Mouse (Mus musculus) heart, embryonic 16.5 days (tissue): ENCODE measurements around the gene Prss43. TPM values are rescaled to one million over a fixed set of nuclear protein-coding genes. Genes with fewer than 3 reads are reported as not detected.

ENCODE experiments used
- ATAC-seq: fragments of 200-750 bp; cut with Nextera tagmentation; replicated peaks from 2 replicates; pipeline ENCODE4 v1.8.0; 2017; ENCODE audit warnings: moderate number of reproducible peaks; ENCODE audit not compliant: insufficient read depth, low FRiP score; ENCODE audit errors: extremely low read depth
- H3K27ac ChIP-seq: fragments of 300-500 bp; sonication (generic); 2 replicates; pipeline ENCODE4 v1.5.1; 2014; ENCODE audit warnings: mild to moderate bottlenecking, low read length, control low read depth, moderate library complexity
- H3K27me3 ChIP-seq: fragments of 300-500 bp; sonication (generic); 2 replicates; pipeline ENCODE4 v1.6.1; 2014; ENCODE audit warnings: low read length, mixed read lengths; ENCODE audit not compliant: control insufficient read depth, insufficient read depth
- H3K36me3 ChIP-seq: fragments of 300-500 bp; sonication (generic); 2 replicates; pipeline ENCODE4 v1.6.1; 2014; ENCODE audit not compliant: control insufficient read depth, insufficient read depth
- H3K4me1 ChIP-seq: fragments of 300-500 bp; sonication (generic); 2 replicates; pipeline ENCODE4 v1.6.1; 2014; ENCODE audit warnings: low read length, mixed read lengths; ENCODE audit not compliant: control insufficient read depth, insufficient read depth
- H3K4me2 ChIP-seq: fragments of 300-500 bp; sonication (generic); 2 replicates; pipeline ENCODE4 v1.6.1; 2014; ENCODE audit warnings: low read depth, mild to moderate bottlenecking, control low read depth, low read length
- H3K4me3 ChIP-seq: fragments of 300-500 bp; sonication (generic); 2 replicates; pipeline ENCODE4 v1.5.1; 2014; ENCODE audit warnings: mild to moderate bottlenecking, control low read depth, low read length
- H3K9ac ChIP-seq: fragments of 300-500 bp; sonication (generic); 2 replicates; pipeline ENCODE4 v1.6.1; 2014; ENCODE audit warnings: low read length, control low read depth
- H3K9me3 ChIP-seq: fragments of 300-500 bp; sonication (generic); replicated peaks from 2 replicates; pipeline ENCODE4 v1.6.1; 2016; ENCODE audit warnings: low read length; ENCODE audit not compliant: control insufficient read depth
- WGBS: fragments of 180-500 bp; shearing (Covaris S2); extraction: QIAGEN DNeasy Blood & Tissue Kit; methylation state at CpG from one replicate; pipeline ENCODE4 v1.1.7; 2014; 5-methylcytosine and 5-hydroxymethylcytosine counted together
- polyA plus RNA-seq: library from polyadenylated mRNA; unstranded; fragments of >200 nt; fragmentation: Nextera tagmentation; extraction: Ambion mirVana; gene quantifications from 2 replicates; pipeline ENCODE4 v1.2.1, GENCODE M21; 2015

The Prss43 gene
- polyA plus RNA-seq, 1 experiment from 2014 or later: not detected

- Histone ChIP-seq H3K4me3 (no peak overlapping the region), H3K4me1 (0 out of 2 replicates have a peak, but pooled peaks cover 3% of the 10 kb centered on the region), H3K27me3 (peaks cover 11% of the 10 kb centered on the region), H3K9ac (no peak overlapping the region), H3K27ac (no peak overlapping the region), H3K9me3 (no peaks in the 10 kb centered on the region), H3K4me2 (no peak overlapping the region), H3K36me3 (no peaks in the 10 kb centered on the region)
- no peak for ATAC-seq
- 59% methylated on average over 7 of the region's 7 CpGs for WGBS
Observed at GRCm38 (mm10) chr9:110855903-110856302, 29.4 kb downstream of the Prss43 start.

- peaks cover 11% of the 10 kb centered on the region for H3K27me3 ChIP-seq
- H3K36me3 ChIP-seq: no peaks in the 10 kb centered on the region
- H3K27ac ChIP-seq: no peak overlapping the region
- 31% methylated on average over 4 of the region's 4 CpGs for WGBS
- ATAC-seq: no peak
- no peak overlapping the region for H3K4me2 ChIP-seq
- 0 out of 2 replicates have a peak, but pooled peaks cover 3% of the 10 kb centered on the region for H3K4me1 ChIP-seq
- H3K9ac ChIP-seq: no peak overlapping the region
- H3K4me3 ChIP-seq: no peak overlapping the region
- H3K9me3 ChIP-seq: no peaks in the 10 kb centered on the region
Observed at GRCm38 (mm10) chr9:110856920-110857319, 30.4 kb downstream of the Prss43 start.

- Histone ChIP-seq H3K4me1 (0 out of 2 replicates have a peak, but pooled peaks cover 3% of the 10 kb centered on the region), H3K9ac (0 out of 2 replicates have a peak within 1 kb of the TSS, but pooled peaks have one; percentile 0), H3K36me3 (no peaks in the 10 kb centered on the region), H3K4me2 (peak within 1 kb of the TSS; percentile 54), H3K4me3 (peak within 1 kb of the TSS; percentile 31), H3K9me3 (no peaks in the 10 kb centered on the region), H3K27me3 (peaks cover 11% of the 10 kb centered on the region), H3K27ac (no peak within 1 kb of the TSS)
- ATAC-seq: no peak; the same call in 1 of the 2 replicates
- 11% methylated on average over 50 of the region's 50 CpGs for WGBS
Observed at GRCm38 (mm10) chr9:110857781-110858472, 31.4 kb downstream of the Prss43 start, which contains the start of gene Prss50. Prss50 (plus strand) TSS chr9:110857967.

- H3K36me3 ChIP-seq: no peaks in the 10 kb centered on the region
- H3K4me1 ChIP-seq: 0 out of 2 replicates have a peak, but pooled peaks cover 3% of the 10 kb centered on the region
- no peak overlapping the region for H3K4me3 ChIP-seq
- H3K4me2 ChIP-seq: no peak overlapping the region
- no peaks in the 10 kb centered on the region for H3K9me3 ChIP-seq
- H3K27ac ChIP-seq: no peak overlapping the region
- no peak overlapping the region for H3K9ac ChIP-seq
- ATAC-seq: no peak
- WGBS: 55% methylated on average over 5 of the region's 5 CpGs
- peaks cover 11% of the 10 kb centered on the region for H3K27me3 ChIP-seq
Observed at GRCm38 (mm10) chr9:110858523-110858922, 32.0 kb downstream of the Prss43 start.

GRCm38 (mm10) chr9:110858967-110859596 lies 32.6 kb downstream of the Prss43 start:
- H3K4me1 ChIP-seq: 0 out of 2 replicates have a peak, but pooled peaks cover 3% of the 10 kb centered on the region
- 89% methylated on average over 5 of the region's 5 CpGs for WGBS
- H3K27me3 ChIP-seq: peaks cover 11% of the 10 kb centered on the region
- no peak overlapping the region for H3K4me2 ChIP-seq
- H3K9me3 ChIP-seq: no peaks in the 10 kb centered on the region
- ATAC-seq: no peak
- no peak overlapping the region for H3K4me3 ChIP-seq
- no peaks in the 10 kb centered on the region for H3K36me3 ChIP-seq
- no peak overlapping the region for H3K27ac ChIP-seq
- no peak overlapping the region for H3K9ac ChIP-seq

GRCm38 (mm10) chr9:110871030-110871429 lies 44.5 kb downstream of the Prss43 start:
- Histone ChIP-seq H3K36me3 (no peaks in the 10 kb centered on the region), H3K4me3 (no peak overlapping the region), H3K9ac (no peak overlapping the region), H3K27me3 (peaks cover 11% of the 10 kb centered on the region), H3K4me2 (no peak overlapping the region), H3K27ac (no peak overlapping the region), H3K9me3 (no peaks in the 10 kb centered on the region), H3K4me1 (peaks cover 6% of the 10 kb centered on the region; the same call in 1 of the 2 replicates)
- ATAC-seq: no peak; the same call in 1 of the 2 replicates
- 18% methylated on average over 7 of the region's 7 CpGs for WGBS

GRCm38 (mm10) chr9:110873681-110874659 lies 47.5 kb downstream of the Prss43 start:
- WGBS: 9% methylated on average over 40 of the region's 40 CpGs
- H3K27me3 ChIP-seq: peaks cover 11% of the 10 kb centered on the region

GRCm38 (mm10) chr9:110874660-110875191 lies 48.2 kb downstream of the Prss43 start:
- peaks cover 11% of the 10 kb centered on the region for H3K27me3 ChIP-seq
- no peaks in the 10 kb centered on the region for H3K36me3 ChIP-seq
- H3K4me3 ChIP-seq: no peak overlapping the region
- WGBS: 38% methylated on average over 3 of the region's 3 CpGs
- no peak overlapping the region for H3K9ac ChIP-seq
- no peak overlapping the region for H3K4me2 ChIP-seq
- ATAC-seq: no peak
- H3K27ac ChIP-seq: no peak overlapping the region
- no peaks in the 10 kb centered on the region for H3K9me3 ChIP-seq
- peaks cover 29% of the 10 kb centered on the region for H3K4me1 ChIP-seq

More at GRCm38 (mm10) chr9:110873681-110874659, 47.5 kb downstream of the Prss43 start:
- ATAC-seq: no peak
- peak overlapping the region; percentile 23; the same call in 1 of the 2 replicates for H3K9ac ChIP-seq
- peak overlapping the region; percentile 30 for H3K4me3 ChIP-seq
- no peaks in the 10 kb centered on the region for H3K36me3 ChIP-seq
- H3K9me3 ChIP-seq: no peaks in the 10 kb centered on the region
- peak overlapping the region; percentile 53 for H3K4me2 ChIP-seq
- H3K27ac ChIP-seq: no peak overlapping the region
- H3K4me1 ChIP-seq: peaks cover 21% of the 10 kb centered on the region
